Mouse (Mus musculus): ENCODE data around the gene Arhgef25.
"Not testable (repeated sequence)": the region's sequence is repeated elsewhere in the genome, so short reads cannot be mapped to it uniquely, and the experiment has no call there.

Arhgef25 gene

DNA sequence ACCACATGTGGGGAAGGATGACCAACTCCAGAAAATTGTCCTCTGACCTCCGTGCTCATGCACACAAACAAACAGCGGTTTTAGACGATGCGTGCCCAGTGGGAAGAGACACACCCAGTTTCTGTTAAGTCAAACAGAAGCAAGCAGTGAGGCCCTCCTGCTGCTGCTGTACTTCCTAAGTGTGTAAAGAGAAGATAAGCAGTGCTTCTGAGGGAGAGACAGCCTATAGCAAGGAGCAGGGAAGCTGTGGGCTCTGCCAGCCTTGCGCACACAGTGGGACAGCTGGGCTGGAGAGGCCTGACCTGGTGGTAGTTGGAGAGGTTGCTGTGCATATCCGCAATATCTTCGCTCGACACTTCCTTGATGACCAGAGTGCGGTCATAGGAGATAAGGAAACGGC lies 15.5 kb upstream of the Arhgef25 start:
- CTCF ChIA-PET = no interaction called here

DNA sequence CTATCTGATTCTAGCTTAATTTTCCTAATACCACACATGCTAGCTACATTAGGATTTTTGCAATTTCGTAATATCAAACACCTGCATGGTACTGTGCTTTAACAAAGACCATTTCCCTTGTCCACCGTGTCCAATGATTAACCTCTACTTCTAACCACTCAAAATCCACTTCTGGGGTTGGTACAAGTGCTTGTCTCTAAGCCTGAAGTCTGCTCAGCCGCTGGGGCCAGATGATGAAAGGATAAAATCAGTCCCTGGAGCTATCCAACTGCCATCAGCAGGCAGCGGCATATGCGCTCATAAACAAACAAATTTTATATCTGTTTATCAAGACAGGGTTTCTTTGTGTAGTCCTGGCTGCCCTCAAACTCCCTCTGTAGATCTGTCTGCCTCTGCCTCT lies 14.7 kb upstream of the Arhgef25 start:
- CTCF ChIA-PET = no interaction called here

DNA sequence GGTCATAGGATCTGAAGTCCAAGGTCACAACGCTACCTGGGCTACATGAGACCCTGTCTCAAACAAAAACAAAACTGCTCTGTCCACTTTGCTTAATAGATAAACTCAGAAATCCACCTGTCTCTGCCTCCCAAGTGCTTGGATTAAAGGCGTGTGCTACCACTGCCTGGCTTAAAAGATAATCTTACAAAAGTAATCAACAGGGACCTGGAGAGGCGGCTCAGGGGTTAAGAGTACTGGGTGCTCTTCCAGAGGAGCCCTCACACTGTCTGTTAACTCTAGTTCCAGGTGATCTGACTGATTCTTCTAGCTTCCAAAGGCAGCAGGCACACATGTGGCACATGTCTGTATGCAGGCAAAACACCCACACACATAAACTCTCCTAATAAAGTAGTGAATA lies 13.2 kb upstream of the Arhgef25 start:
- CTCF ChIA-PET = no interaction called here

DNA sequence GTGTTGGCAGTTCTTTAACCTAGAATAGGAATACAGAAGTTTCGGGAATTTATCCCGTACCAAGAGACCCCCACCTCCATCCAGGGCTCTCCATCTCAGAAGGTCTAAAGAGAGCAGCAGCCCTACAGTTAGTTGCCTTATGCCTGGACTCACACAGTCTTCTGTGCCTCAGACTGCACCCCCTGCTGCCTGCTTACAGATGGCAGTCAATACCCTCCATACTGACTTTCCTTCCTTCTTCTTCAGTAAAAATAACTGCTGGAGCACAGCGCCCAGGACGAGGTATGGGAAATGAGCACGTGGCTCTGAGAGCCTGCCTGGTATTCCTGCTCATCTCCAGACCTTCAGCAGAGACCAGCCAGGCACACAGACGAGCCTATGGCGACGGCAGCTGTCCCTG lies 10.4 kb upstream of the Arhgef25 start:
- CTCF ChIA-PET = no interaction called here

DNA sequence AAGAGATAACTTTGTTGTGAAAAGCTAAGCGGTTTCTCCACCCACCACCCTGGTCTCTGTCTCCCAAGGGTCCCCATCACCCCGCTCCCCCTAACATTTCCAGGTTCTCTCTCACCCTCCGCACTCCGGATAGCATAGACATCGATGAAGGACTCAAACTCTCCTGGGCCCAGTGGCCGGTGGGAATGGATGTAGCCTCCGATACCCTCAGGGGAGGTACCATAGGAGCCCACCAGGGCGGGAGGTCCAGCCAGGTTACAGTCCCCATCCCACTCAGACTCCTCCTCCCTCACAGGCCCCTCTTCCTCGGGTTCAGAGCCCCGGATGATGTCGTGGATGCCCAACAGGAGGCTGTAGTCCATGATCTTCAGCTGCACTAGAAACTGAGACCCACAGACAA lies 9.6 kb upstream of the Arhgef25 start:
- CTCF ChIA-PET = no interaction called here

DNA sequence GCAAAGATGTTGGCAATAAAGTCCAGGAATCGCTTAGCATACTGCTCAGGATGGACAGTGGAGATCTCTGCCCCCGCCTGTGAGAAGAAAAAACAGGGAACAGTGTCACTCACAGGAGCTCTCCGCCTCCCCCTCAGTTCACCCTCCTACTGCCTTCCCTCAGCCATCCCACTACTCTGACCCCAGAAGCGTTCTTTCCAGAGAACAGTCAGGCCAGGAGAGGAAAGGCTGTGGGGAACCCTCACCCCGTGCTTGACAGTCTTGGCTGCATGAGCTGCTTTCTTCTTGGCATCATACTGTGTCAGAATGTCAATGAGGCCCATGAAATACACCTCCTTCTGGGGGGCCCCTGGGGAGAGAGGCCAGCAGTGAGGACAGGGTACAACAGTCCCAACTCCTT lies 9.2 kb upstream of the Arhgef25 start:
- CTCF ChIA-PET = no interaction called here

DNA sequence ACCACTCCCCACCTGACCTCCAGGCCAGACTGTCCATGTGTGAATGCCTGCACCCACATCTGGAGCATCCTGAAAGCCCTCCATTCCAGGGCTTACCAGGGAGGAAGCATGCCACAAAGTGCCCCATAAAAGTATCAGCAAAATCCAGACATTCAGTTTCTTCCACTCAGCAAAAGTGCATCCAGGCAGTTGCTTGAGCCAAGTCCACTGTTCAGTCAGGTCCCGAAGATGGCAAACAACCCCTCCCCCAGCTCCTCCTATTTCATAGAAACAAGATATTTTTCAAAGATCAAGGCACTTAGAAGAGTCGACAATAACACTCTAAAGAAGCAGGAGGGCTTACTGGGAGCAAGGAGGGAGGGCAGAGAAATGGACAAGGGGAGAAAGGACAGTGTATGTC lies 8.6 kb upstream of the Arhgef25 start:
- CTCF ChIA-PET = no interaction called here

DNA sequence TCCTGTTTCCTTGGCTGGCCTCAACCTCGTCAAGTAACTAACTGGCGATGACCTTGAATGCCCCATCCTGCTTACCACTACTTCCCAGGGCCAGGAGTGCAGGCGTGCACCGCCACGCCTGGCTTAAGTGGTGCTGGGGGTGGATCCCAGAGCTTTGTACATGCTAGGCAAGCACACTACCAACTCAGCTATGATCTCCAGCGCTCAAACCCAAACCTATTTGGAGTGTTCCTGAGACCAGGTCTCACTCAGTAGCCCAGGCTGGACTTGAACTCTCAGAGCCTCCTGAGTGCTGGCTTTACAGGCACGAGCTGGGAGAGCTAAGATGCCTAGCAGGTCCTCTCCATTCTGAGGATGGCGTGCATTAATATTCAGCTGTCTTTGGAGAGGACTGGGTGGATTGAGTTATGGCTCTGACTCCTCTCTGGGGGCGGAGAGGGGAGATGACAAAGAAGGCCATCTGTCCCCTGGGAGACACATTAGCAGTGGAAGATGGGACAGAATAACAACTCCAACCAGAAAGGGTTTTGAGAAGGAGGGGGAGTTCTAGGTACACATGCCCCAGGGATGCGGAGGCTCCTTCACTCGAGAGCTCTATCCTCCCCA lies 7.7 kb upstream of the Arhgef25 start:
- CTCF ChIA-PET = no interaction called here

DNA sequence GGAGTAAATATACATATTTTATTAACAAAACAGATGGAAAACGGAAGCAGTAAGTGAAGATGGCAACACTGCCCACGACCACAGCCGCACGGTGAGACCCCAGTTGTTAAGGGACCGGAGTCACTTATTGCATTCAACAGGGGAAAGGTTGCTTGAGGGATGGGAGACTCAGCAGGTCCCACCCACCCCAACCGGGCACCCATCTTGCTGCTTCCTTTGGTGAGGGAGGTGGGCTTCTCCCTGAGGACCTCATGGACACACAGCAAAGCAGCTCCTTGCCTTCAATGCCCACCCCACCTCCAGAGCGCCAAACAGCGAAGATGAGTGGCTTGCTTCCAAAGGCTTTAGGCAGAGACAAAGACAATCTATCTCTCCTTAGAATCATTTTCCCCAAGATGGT lies 7.2 kb upstream of the Arhgef25 start:
- CTCF ChIA-PET = no interaction called here

DNA sequence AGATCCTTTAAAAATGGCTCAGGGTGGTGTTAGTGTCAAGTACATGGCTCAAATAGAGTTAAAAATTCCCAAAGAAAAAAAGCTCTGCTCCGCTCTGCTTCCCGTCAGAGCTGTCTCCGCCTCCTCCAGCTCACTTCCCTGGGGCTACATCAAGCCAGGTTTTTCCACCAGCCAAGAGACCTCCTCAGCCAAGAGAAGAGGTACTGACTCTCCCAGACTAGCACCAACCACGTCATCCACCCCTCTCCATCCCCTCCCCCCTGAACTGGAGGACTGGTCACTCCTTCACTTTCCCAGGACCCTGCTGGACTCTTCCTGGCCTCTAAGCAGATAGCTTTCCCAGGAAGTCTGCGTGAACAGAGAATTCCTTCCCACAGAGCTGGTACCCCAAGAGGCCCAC lies 6.5 kb upstream of the Arhgef25 start:
- CTCF ChIA-PET = interaction anchor here (0.6 kb wide), 1 partner anchor 67 kb away, joined by 5 read pairs; no protein-coding TSS in a partner anchor

DNA sequence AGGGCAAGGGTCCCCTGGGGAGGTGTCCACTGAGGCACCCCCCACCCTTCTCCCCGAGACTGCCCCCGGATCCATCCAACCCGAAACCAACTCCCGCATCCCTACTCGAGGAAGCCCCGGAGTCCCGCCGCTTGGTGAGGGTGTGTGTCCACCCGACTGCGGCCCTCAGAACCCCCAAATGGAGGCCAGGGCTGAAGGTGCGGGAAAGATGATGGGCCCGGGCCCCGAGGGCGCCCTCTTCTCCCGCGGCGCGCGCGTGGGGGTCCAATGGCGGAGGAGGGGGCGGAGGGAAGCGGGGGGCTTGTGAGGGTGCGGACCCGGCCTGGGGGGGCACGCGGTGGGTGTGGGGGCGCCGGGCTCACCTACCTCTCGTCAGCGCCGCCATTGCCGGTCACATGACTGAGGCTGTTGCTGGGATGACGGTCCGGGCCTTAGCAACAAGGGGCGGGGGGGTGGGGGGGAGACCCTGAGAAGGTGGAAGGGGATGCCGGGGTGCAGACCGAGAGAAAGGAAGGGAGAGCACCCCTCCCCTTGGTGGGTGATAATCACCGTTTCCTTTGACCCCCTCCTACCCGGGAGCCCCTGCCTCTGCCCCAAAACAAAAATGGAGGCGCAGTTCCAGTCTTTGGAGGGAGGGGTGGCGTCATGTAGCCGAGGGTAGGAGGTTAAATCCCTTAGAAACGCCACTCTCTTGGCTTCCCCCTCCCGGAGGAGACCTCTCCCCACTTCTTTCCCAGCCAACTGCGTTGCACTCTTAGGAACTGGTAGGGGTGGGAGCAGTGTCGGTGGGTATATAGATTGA lies 5.6 kb upstream of the Arhgef25 start, which contains the start of gene Dtx3:
Dtx3 (minus strand) TSS at position 401 of the 802 bp plus-strand sequence.
- CTCF ChIA-PET = no interaction called here

DNA sequence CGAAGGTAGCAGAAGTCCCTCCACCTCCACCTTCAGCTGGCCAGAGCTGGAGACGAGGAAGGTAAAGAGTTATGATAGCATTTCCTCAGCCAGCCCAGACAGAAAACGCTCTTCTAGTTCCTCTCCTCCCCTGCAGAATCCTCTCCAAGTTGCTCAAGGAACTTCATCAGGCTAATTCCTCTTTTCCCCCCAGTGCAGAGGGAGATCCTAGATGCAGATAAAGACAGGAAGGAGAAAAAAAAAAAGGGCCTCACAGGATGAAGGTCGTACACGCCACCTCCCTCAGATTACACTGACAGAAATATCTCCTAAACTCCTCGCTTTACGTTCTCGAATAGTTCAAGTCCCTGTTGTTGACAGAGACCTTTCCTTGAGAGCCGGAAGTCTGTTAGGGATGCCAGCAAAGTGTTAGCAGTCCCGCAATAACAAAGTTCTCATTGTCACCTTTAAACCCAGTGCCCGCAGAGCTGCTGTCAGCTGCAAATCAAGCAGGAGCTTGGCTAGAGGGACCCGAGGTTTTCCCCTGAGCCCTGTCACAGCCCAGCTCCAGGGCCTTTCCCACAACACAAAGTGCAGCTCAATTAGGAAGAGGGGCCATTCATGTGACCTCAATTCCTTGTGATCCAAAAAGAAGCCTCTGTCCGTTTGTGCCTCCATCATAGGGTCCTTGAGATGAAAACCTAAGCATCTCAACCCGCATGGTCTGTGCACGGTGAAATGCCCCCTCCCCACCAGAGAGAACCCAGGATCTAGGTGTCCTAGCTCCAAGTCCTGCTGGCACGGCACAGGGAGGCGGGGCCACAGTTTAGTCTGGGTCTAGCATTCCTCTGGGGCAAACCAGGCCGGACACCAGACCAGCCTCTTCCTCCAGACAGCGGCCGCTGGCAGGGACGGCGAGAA lies 4.8 kb upstream of the Arhgef25 start:
- CTCF ChIA-PET = interaction anchor here (0.7 to 1.2 kb wide), 2 partner anchors 14 to 36 kb away, joined by 3 read pairs; partner anchors contain the start of gene Slc26a10

DNA sequence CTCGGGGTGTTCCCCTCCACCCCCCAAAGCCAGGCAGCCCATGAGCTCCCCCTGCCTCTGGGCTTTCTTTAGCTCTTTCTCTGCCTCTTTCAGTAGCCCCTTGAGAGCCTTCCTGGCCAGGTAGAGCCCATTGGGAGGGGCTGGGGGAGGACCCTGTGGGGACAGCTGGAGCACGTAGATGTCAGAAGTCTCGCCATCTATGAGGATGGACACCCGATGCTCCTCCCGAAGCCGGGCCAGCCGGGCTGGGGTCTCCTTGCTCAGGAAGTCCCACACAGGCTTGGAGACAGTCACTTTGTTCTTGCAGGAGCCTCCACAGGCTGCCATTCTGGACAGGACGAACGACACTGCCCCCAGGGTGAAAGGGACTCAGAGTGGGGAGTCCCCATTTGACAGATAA lies 3.1 kb upstream of the Arhgef25 start:
- CTCF ChIA-PET = no interaction called here

DNA sequence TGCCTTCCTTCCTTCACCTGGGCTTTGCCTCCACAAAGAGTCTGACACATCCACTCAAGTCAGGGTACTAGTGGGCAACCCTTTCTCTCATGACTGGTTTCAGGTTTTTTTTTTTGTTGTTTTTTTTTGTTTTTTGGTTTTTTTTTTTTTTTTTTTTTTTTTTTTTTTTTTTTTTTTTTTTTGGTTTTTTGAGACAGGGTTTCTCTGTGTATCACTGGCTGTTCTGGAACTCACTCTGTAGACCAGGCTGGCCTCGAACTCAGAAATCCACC lies 2.1 kb upstream of the Arhgef25 start:
- CTCF ChIA-PET = not testable (repeated sequence)

DNA sequence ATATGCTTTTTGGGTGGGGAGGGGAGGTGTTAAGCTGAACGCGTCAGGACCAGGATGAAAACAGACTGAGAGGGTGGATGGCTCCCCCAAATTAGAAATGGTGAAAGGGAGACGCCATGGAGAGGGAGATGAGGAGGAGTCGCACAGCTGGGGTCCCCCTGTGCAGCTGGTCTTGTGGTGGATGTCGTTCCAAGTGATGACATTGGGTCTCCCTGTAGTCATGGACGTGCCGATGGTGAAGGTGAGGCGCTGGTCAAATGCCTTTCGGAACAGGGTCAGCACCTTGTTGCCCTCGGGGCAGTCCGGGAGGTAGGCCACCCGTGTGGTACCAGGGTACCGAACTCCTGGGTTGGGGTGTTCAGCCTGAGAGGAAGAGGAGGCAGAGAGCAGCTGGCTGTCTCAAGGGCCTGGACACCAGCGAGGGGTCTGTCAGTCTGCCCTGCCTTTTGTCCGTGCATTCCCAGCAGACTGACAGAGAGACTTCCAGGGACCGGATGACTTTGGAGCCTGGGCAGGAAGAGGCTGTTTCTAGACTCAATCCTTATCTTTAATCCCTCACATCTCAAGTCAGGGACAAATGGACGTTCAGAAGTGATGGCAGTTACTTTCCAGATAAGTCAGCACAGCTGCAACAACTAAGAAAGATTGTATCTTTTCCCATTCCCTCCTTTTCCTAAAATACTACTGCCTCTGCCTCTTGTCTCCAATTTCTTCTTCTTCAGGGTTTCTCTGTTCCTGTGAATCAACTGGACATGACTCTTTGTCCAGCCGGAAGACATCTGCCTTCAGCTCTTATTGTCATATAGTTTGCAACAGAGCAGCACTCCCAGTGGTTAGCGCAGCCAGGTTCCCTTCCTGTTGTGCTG lies 1.5 kb upstream of the Arhgef25 start:
- CTCF ChIA-PET = no interaction called here

DNA sequence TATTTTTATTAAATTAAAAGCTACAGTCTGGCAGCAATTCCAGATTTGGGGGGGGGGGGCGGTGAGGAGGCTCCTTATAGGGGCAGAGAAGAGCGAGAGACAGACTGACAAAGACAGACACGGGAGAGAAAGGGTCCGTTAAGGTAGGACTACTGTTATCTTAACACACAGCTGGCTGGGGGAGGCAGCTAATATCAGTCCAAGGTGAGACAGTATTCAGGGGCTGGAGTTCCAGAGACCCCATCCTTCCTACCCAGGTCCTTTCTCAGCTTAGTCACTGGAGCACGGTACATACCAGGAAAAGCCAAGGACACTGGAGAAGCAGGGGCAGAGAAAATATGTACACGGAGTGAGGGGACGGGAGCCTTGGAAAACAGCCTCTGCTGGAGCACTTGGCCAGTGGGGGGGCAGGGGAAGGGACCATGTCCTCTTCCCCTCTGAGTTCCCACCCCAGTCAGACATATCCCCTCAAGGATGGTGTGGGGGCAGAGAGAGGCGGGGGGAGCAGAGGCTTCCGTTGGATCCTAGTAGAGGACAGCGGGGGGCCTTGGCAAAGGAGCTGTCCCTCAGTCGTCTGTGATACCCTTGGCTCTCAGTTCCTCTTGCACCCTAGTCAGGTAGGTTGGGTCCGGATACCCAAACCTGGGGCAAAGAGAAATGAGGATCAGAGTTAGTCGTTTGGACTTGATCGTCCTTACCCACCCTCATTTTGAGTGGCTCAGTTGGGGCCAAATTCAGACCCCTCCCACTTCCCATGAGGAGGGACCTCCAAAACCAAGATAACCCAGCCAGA lies 711 bp upstream of the Arhgef25 start:
- CTCF ChIA-PET = interaction anchor here (0.7 kb wide), 1 partner anchor 13 kb away, joined by 3 read pairs; no protein-coding TSS in a partner anchor

DNA sequence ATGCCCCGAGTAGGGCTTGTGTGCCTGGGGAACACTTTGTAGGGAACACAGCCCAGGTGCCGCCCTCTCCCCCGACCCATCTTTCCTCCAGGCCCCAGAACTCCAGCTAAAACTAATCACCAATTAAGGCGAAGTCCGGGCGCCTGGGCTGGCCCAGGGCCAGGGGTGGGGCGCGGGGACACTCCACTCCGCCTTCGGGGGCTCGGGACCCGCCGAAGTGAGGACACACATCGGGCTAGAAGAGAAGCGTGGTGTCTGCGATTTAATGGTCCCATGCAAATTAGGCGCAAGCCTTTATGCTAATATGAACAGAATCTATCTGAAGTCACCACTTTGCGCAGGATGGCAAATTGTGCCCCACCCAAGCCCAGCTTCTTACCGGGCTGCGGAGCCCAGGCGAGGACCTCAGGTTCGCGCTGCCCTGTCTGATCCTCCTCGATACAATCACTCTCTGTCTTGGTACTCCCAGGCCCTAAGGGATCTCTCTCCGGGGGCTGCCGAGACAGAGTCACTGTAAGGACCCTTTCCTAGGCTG lies 700 bp downstream of the Arhgef25 start:
- CTCF ChIA-PET = interaction anchor here (0.7 kb wide), 1 partner anchor 10 kb away, joined by 3 read pairs; no protein-coding TSS in a partner anchor

DNA sequence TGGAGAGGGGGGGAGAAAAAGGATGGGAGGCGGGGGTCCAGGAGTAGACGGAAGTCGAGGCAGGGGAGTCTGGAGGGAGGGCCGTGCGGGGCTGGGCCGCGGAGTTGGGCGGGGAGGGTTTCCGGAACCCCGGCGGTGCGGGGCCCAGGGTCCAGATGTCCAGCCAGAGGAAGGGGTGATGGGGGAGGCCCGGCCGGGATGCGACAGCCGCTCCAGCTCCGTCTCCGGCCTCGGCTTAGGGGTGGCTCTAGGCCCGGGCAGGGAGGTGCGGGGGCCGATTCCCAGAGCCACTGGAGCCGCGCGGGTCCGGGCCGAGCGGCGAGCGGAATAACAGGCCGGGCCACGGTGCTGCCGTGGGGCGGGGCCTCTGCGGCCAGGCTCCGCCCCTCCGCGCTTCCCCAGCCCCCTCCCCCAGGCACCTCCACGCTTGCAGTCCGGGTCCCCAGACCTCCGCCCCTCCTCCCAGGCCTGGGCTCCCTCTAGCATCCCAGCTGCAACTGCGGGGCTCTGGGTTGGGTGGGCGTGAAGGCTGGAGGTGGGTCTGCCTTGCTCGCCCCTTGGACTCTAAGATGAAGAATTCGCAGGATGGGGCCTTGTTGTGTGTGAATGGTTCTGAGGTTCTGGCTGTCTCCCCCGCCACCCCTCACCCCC lies 1.3 kb downstream of the Arhgef25 start:
- CTCF ChIA-PET = interaction anchor here (0.5 to 0.7 kb wide), 3 partner anchors 10 to 36 kb away, joined by 3 to 4 read pairs (median 3); no protein-coding TSS in a partner anchor

DNA sequence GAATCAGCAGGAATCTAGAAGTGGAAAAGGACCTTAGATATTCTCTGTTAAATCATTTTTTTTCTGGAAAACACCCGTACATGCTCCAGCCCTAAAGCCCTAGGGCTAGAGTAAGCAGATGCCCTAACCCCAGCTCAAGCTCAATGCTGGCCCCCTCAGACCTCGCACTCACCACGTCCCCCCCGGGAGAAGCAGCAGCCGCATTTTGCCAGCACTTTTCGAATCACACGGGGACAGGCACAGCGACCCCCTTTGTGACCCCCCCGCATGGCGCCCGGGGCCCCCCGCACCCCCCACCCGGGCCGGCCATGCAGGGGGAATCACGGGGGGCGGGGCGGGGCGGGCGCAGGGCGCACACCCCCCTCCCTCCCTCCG lies 1.8 kb downstream of the Arhgef25 start:
- CTCF ChIA-PET = interaction anchor here (0.5 to 0.7 kb wide), 2 partner anchors 20 to 37 kb away, joined by 3 to 4 read pairs; no protein-coding TSS in a partner anchor

All from spleen, embryonic (tissue).